ENCODE assay signal across 8 mouse cellular contexts in genomic region chr10:127289573-127290191, GRCm38 (mm10). TPM values are rescaled to one million over a fixed set of nuclear protein-coding genes. Genes with fewer than 3 reads are reported as not detected.
DNase-seq lines count a peak whose midpoint lies in the region; ATAC-seq and TF ChIP-seq lines count a peak whose summit lies in the region.

No protein-coding gene starts in this region.

- no peaks in the 10 kb centered on the region for H3K9me3 ChIP-seq in intestine, embryonic 16.5 days (ENCODE audit: control insufficient read depth, low read length)
- H3K9me3 ChIP-seq in liver, embryonic 13.5 days (replicated peaks): no peaks in the 10 kb centered on the region

- DNase-seq in 416B (ENCODE audit: low read depth) (peak; percentile 81), Patski (ENCODE audit: low read depth, low spot score) (peak; percentile 54)
- DNase-seq in gastrocnemius, postnatal 25 days: peak; percentile 65
- DNase-seq in liver, embryonic 13.5 days: peak; percentile 67
- peak; percentile 66 for DNase-seq in testis, postnatal 10 days (ENCODE audit: low spot score)

- in situ Hi-C loops in Patski (cut with MboI; ENCODE audit: low pct_unique_long_range_greater_than_20kb): loop anchor here (25.0 kb wide), 2 partner anchors 373 to 748 kb away; partner anchors contain the start of genes Nab2, Naca and Nemp1

- under 1% methylated on average over 15 of the region's 15 CpGs for WGBS in intestine, embryonic 16.5 days
- WGBS in liver, embryonic 13.5 days (ENCODE audit: insufficient replicate concordance): under 1% methylated on average over 15 of the region's 15 CpGs

- peak overlapping the region; percentile 75 for H3K4me3 ChIP-seq in intestine, embryonic 16.5 days (ENCODE audit: low read length)
- peak overlapping the region; percentile 78 for H3K4me3 ChIP-seq in liver, embryonic 13.5 days (replicated peaks)

- peak overlapping the region; percentile 71 for H3K4me2 ChIP-seq in intestine, embryonic 16.5 days (ENCODE audit: low read depth, low read length)
- H3K4me2 ChIP-seq in liver, embryonic 13.5 days: peak overlapping the region; percentile 88

- H3K4me1 ChIP-seq in intestine, embryonic 16.5 days (ENCODE audit: control insufficient read depth, insufficient read depth, low read length): peaks cover 49% of the 10 kb centered on the region
- H3K4me1 ChIP-seq in liver, embryonic 13.5 days (replicated peaks): peaks cover 78% of the 10 kb centered on the region

- H3K27me3 ChIP-seq in Patski: no peaks in the 10 kb centered on the region
- H3K27me3 ChIP-seq in intestine, embryonic 16.5 days (replicated peaks; ENCODE audit: control insufficient read depth, insufficient read depth, low read length): no peaks in the 10 kb centered on the region
- no peaks in the 10 kb centered on the region for H3K27me3 ChIP-seq in liver, embryonic 13.5 days

- TF ChIP-seq CTCF in Patski (IDR thresholded peaks at IDR 0.05): no peak

- CTCF ChIA-PET in Patski (lab: Charles Lee): no interaction called here

- POLR2A ChIA-PET in Patski (lab: Charles Lee): interaction anchor here (0.7 to 1.6 kb wide), 6 partner anchors 8 to 123 kb away, joined by 3 to 7 read pairs (median 4); no protein-coding TSS in a partner anchor

- H3K27ac ChIP-seq in intestine, embryonic 16.5 days (ENCODE audit: low read length): peak overlapping the region; percentile 99
- peak overlapping the region; percentile 100 for H3K27ac ChIP-seq in liver, embryonic 13.5 days

- peak overlapping the region; percentile 85 for H3K9ac ChIP-seq in intestine, embryonic 16.5 days (ENCODE audit: low read depth, low read length)
- H3K9ac ChIP-seq in liver, embryonic 13.5 days: peak overlapping the region; percentile 96

- H3K36me3 ChIP-seq in intestine, embryonic 16.5 days (ENCODE audit: control insufficient read depth, insufficient read depth, low read length): peaks cover 24% of the 10 kb centered on the region
- peaks cover 52% of the 10 kb centered on the region for H3K36me3 ChIP-seq in liver, embryonic 13.5 days

- ATAC-seq in Patski: peak; percentile 23
- peak; percentile 4; the same call in 1 of the 2 replicates for ATAC-seq in common myeloid progenitor, adult 5-6 weeks (replicated peaks; ENCODE audit: low read depth, poor library complexity, severe bottlenecking)
- ATAC-seq in intestine, embryonic 16.5 days: peak; percentile 31
- peak; percentile 46 for ATAC-seq in liver, embryonic 13.5 days (ENCODE audit: low read depth)
- ATAC-seq in monocyte, adult 5-6 weeks (replicated peaks; ENCODE audit: insufficient number of reproducible peaks, low FRiP score, low TSS enrichment, poor library complexity, severe bottlenecking): peak; percentile 6; the same call in 1 of the 2 replicates

RNA-seq across cellular contexts. Expression of gene Mbd6, which starts 0.9 kb away (rescaled TPM):
- polyA plus RNA-seq in Patski (2021): 55.1 TPM
- 5.2 and 8.7 TPM in 2 replicates for total RNA-seq in common myeloid progenitor, adult 5-6 weeks (2017)
- 10 to 100 TPM; 12.7 to 14.3 TPM for total RNA-seq in gastrocnemius, postnatal 25 days (2021)
- polyA plus RNA-seq in intestine, embryonic 16.5 days (2015; fragmentation: Nextera tagmentation; extraction: Ambion mirVana): 9.9 and 11.1 TPM in 2 replicates
- 5.9 and 6.5 TPM in 2 replicates for polyA plus RNA-seq in liver, embryonic 13.5 days (2015; fragmentation: Nextera tagmentation; extraction: Ambion mirVana)
- total RNA-seq in monocyte, adult 5-6 weeks (2017): 4.2 to 15.5 TPM (median 12.1 TPM) in 3 replicates

RNA-seq across cellular contexts. Expression of gene Mars, which starts 21.9 kb away (rescaled TPM):
- polyA plus RNA-seq in Patski (2021): 152 TPM
- 181 and 187 TPM in 2 replicates for total RNA-seq in common myeloid progenitor, adult 5-6 weeks (2017)
- 10 to 100 TPM; 48.3 to 53.5 TPM for total RNA-seq in gastrocnemius, postnatal 25 days (2021)
- 96.8 and 108 TPM in 2 replicates for polyA plus RNA-seq in intestine, embryonic 16.5 days (2015; fragmentation: Nextera tagmentation; extraction: Ambion mirVana)
- 150 and 166 TPM in 2 replicates for polyA plus RNA-seq in liver, embryonic 13.5 days (2015; fragmentation: Nextera tagmentation; extraction: Ambion mirVana)
- total RNA-seq in monocyte, adult 5-6 weeks (2017): 56.6 to 72.2 TPM (median 64.5 TPM) in 3 replicates

RNA-seq across cellular contexts. Expression of gene Dctn2, which starts 23.5 kb away (rescaled TPM):
- 307 TPM for polyA plus RNA-seq in Patski (2021)
- total RNA-seq in common myeloid progenitor, adult 5-6 weeks (2017): 88.5 and 108 TPM in 2 replicates
- total RNA-seq in gastrocnemius, postnatal 25 days (2021): 10 to 100 TPM; 88.3 to 90.8 TPM
- 162 and 170 TPM in 2 replicates for polyA plus RNA-seq in intestine, embryonic 16.5 days (2015; fragmentation: Nextera tagmentation; extraction: Ambion mirVana)
- 80.0 and 80.1 TPM in 2 replicates for polyA plus RNA-seq in liver, embryonic 13.5 days (2015; fragmentation: Nextera tagmentation; extraction: Ambion mirVana)
- total RNA-seq in monocyte, adult 5-6 weeks (2017): 89.0 to 104 TPM (median 92.1 TPM) in 3 replicates

RNA-seq across cellular contexts. Expression of gene Kif5a, which starts 26.5 kb away (rescaled TPM):
- polyA plus RNA-seq in Patski (2021): 0.44 TPM
- total RNA-seq in common myeloid progenitor, adult 5-6 weeks (2017): 0.23 and 0.34 TPM in 2 replicates
- under 1 TPM; 0.18 to 0.62 TPM for total RNA-seq in gastrocnemius, postnatal 25 days (2021)
- polyA plus RNA-seq in intestine, embryonic 16.5 days (2015; fragmentation: Nextera tagmentation; extraction: Ambion mirVana): 5.2 and 5.3 TPM in 2 replicates
- polyA plus RNA-seq in liver, embryonic 13.5 days (2015; fragmentation: Nextera tagmentation; extraction: Ambion mirVana): 0.02 and 0.14 TPM in 2 replicates
- total RNA-seq in monocyte, adult 5-6 weeks (2017): 0.19 to 0.48 TPM in 2 of 3 replicates, not detected in the other

RNA-seq across cellular contexts. Expression of gene Arhgap9, which starts 32.1 kb away (rescaled TPM):
- not detected for polyA plus RNA-seq in Patski (2021)
- total RNA-seq in common myeloid progenitor, adult 5-6 weeks (2017): 13.6 and 24.3 TPM in 2 replicates
- total RNA-seq in gastrocnemius, postnatal 25 days (2021): 1 to 10 TPM; 1.4 to 1.7 TPM
- 7.9 and 9.0 TPM in 2 replicates for polyA plus RNA-seq in intestine, embryonic 16.5 days (2015; fragmentation: Nextera tagmentation; extraction: Ambion mirVana)
- 14.0 and 15.1 TPM in 2 replicates for polyA plus RNA-seq in liver, embryonic 13.5 days (2015; fragmentation: Nextera tagmentation; extraction: Ambion mirVana)
- total RNA-seq in monocyte, adult 5-6 weeks (2017): 101 to 125 TPM (median 109 TPM) in 3 replicates

Comparison
In these comparisons a context has a peak if more than half of its experiments do, and no peak if none do; other contexts are left out.
1. Peak in every context shown above with its lines: DNase-seq, ATAC-seq, H3K4me3 ChIP-seq and H3K27ac ChIP-seq.